Mouse (Mus musculus) forebrain, embryonic 16.5 days (tissue): ENCODE data around the gene Skil. TPM values are rescaled to one million over a fixed set of nuclear protein-coding genes. Genes with fewer than 3 reads are reported as not detected.

Source experiments
- ATAC-seq: fragments of 200-750 bp; cut with Nextera tagmentation; 2 replicates; pipeline ENCODE4 v1.8.0; 2017; ENCODE audit warnings: mild to moderate bottlenecking, moderate library complexity
- H3K27ac ChIP-seq: fragments of 300-500 bp; sonication (generic); 2 replicates; pipeline ENCODE4 v1.5.1; 2014; ENCODE audit warnings: low read length, control low read depth
- H3K27me3 ChIP-seq: fragments of 300-500 bp; sonication (generic); replicated peaks from 2 replicates; pipeline ENCODE4 v1.6.1; 2014; ENCODE audit warnings: low read length; ENCODE audit not compliant: control insufficient read depth, insufficient read depth
- H3K36me3 ChIP-seq: fragments of 300-500 bp; sonication (generic); 2 replicates; pipeline ENCODE4 v1.6.1; 2014; ENCODE audit not compliant: control insufficient read depth, insufficient read depth
- H3K4me1 ChIP-seq: fragments of 300-500 bp; sonication (generic); replicated peaks from 2 replicates; pipeline ENCODE4 v1.6.1; 2014; ENCODE audit warnings: low read length; ENCODE audit not compliant: control insufficient read depth, insufficient read depth
- H3K4me2 ChIP-seq: fragments of 300-500 bp; sonication (generic); 2 replicates; pipeline ENCODE4 v1.6.1; 2014; ENCODE audit warnings: mild to moderate bottlenecking, low read length, control low read depth
- H3K4me3 ChIP-seq: fragments of 300-500 bp; sonication (generic); replicated peaks from 2 replicates; pipeline ENCODE4 v1.5.1; 2014; ENCODE audit warnings: mild to moderate bottlenecking, low read length, control low read depth
- H3K9ac ChIP-seq: fragments of 300-500 bp; sonication (generic); replicated peaks from 2 replicates; pipeline ENCODE4 v1.6.1; 2014; ENCODE audit warnings: low read depth, low read length, control low read depth
- H3K9me3 ChIP-seq: fragments of 300-500 bp; sonication (generic); 2 replicates; pipeline ENCODE4 v1.6.1; 2016; ENCODE audit warnings: low read length; ENCODE audit not compliant: control insufficient read depth
- WGBS: fragments of 180-500 bp; shearing (Covaris S2); extraction: QIAGEN DNeasy Blood & Tissue Kit; methylation state at CpG from one replicate; pipeline ENCODE4 v1.1.7; 2014; 5-methylcytosine and 5-hydroxymethylcytosine counted together
- polyA plus RNA-seq: library from polyadenylated mRNA; unstranded; fragments of >200 nt; fragmentation: Nextera tagmentation; extraction: Ambion mirVana; gene quantifications from 2 replicates; pipeline ENCODE4 v1.2.1, GENCODE M21; 2015

The Skil gene
- polyA plus RNA-seq, 1 experiment from 2014 or later, result 30.8 TPM

DNA sequence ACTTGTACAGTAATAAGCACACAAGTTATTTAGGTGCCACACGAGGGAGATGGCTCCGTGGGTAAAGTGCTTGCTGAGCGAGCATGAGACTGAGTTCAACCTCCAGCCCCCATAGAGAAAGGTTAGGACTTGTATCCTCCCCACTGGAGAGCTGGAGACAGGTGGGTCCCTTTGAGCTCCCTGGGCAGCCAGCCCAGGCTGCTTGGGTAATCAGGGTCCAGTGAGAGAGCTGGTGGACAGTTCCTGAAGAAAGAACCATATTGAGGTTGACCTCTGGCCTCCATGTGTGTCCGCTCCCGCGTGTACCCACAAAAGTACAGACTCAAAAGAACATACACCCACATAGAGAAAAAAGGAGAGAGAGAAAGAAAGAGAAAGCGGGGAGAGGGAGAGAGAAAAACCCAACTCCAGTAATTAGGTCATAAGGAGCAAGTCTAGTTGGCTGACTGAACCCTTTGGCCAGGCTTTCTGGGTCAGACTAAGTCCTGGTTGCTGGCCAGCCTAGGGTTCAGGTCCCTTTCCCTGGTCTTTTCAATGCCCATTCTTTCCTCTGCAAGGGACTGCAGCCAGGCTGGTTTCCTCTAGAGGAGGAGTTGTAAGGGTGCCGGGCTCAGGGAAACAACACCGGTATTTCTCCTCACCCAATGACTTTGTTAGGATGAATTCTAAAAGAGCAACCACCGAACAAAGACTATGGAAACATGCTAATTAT lies 13.9 kb upstream of the Skil start:
- 68% methylated on average over 10 of the region's 10 CpGs for WGBS
- H3K27ac ChIP-seq, result no peak overlapping the region
- H3K36me3 ChIP-seq, result no peaks in the 10 kb centered on the region
- no peaks in the 10 kb centered on the region for H3K27me3 ChIP-seq
- H3K9me3 ChIP-seq, result no peaks in the 10 kb centered on the region
- H3K4me2 ChIP-seq, result no peak overlapping the region
- ATAC-seq, result no peak
- peaks cover 11% of the 10 kb centered on the region for H3K4me1 ChIP-seq
- H3K9ac ChIP-seq, result no peak overlapping the region
- no peak overlapping the region for H3K4me3 ChIP-seq

GRCm38 (mm10) chr3:31082838-31083506 lies 11.9 kb upstream of the Skil start:
- Histone ChIP-seq H3K9ac (no peak overlapping the region), H3K27ac (no peak overlapping the region), H3K4me2 (no peak overlapping the region), H3K27me3 (no peaks in the 10 kb centered on the region), H3K36me3 (no peaks in the 10 kb centered on the region), H3K4me3 (no peak overlapping the region), H3K9me3 (no peaks in the 10 kb centered on the region), H3K4me1 (peaks cover 11% of the 10 kb centered on the region)
- ATAC-seq, result no peak
- 86% methylated on average over 12 of the region's 13 CpGs for WGBS

DNA sequence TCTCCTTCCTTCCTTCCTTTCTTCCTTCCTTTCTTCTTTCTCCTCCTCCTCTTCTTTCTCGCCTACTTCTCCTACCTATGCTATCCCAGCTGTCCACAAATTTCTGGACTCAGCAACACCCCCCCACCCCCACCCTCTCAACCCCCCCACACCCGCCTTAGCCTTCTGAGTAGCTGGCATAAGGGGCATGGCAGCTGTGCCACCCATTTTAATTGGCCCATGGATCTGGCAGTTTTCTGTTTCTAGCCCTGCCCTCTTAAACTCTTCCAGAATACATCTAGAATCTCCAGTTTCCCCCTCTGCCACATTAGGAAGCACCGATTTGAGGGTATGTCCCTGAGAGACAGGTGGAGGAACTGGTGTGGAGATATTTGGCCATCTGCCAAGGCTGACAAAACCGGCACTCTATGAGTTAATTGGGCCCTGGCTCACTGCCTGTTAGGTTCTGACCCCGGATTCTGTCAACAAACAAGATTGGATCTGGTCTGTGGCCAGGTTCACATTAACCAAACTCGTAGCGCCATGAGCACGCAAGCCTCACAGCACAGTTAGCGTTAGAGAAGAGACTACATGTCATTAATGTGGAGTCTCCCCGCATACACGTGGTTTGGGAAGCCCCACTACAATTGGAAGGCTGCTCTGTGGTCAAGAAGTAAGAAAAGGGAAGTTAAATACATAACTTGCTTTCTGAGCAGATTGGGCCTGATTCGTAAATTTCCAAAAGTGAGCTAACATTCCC lies 11.2 kb upstream of the Skil start:
- peak; percentile 64 for ATAC-seq
- H3K27me3 ChIP-seq, result no peaks in the 10 kb centered on the region
- WGBS, result 18% methylated on average over 12 of the region's 12 CpGs
- peak overlapping the region; percentile 22 for H3K4me2 ChIP-seq
- H3K4me1 ChIP-seq, result peaks cover 11% of the 10 kb centered on the region
- H3K36me3 ChIP-seq, result no peaks in the 10 kb centered on the region
- H3K4me3 ChIP-seq, result no peak overlapping the region
- no peak overlapping the region for H3K9ac ChIP-seq
- no peak overlapping the region for H3K27ac ChIP-seq
- no peaks in the 10 kb centered on the region for H3K9me3 ChIP-seq

- Histone ChIP-seq H3K27ac (no peak overlapping the region), H3K9ac (no peak overlapping the region), H3K4me2 (no peak overlapping the region), H3K36me3 (no peaks in the 10 kb centered on the region), H3K4me3 (no peak overlapping the region), H3K27me3 (no peaks in the 10 kb centered on the region), H3K9me3 (no peaks in the 10 kb centered on the region), H3K4me1 (peaks cover 11% of the 10 kb centered on the region)
- 92% methylated on average over 3 of the region's 3 CpGs for WGBS
- no peak for ATAC-seq
These were observed 9.9 kb upstream of the Skil start for GRCm38 (mm10) chr3:31085000-31085399.

- Histone ChIP-seq H3K9me3 (no peaks in the 10 kb centered on the region), H3K9ac (no peak overlapping the region), H3K4me2 (no peak overlapping the region), H3K27ac (no peak overlapping the region), H3K27me3 (no peaks in the 10 kb centered on the region), H3K4me3 (no peak overlapping the region), H3K36me3 (no peaks in the 10 kb centered on the region), H3K4me1 (peaks cover 7% of the 10 kb centered on the region)
- 19% methylated on average over 10 of the region's 10 CpGs for WGBS
- no peak for ATAC-seq
These were observed 5.8 kb upstream of the Skil start for GRCm38 (mm10) chr3:31088789-31089775.

DNA sequence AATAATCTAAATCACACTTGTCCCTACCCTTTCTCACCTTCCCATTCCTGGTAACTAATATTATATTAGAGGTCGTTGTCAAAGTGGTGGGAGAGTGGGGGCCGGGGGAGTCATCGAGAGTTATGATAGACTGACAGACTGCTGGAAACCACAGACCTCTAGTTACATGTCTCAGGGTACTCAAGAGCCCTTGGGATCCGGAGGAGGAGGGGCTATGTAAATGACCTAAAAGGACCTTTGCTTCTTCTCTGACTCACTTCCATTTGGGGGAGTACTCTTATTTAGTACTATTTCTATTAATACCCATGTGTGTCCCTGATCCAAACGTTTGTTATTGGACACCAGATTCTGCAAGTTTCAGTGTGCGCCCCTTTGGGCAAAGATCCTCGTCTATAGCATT lies 4.9 kb upstream of the Skil start:
- H3K4me1 ChIP-seq, result peaks cover 7% of the 10 kb centered on the region
- H3K36me3 ChIP-seq, result no peaks in the 10 kb centered on the region
- H3K9me3 ChIP-seq, result no peaks in the 10 kb centered on the region
- no peak for ATAC-seq
- WGBS, result 75% methylated on average over 7 of the region's 7 CpGs
- no peak overlapping the region for H3K4me2 ChIP-seq
- H3K27me3 ChIP-seq, result no peaks in the 10 kb centered on the region
- no peak overlapping the region for H3K27ac ChIP-seq
- no peak overlapping the region for H3K9ac ChIP-seq
- H3K4me3 ChIP-seq, result no peak overlapping the region

DNA sequence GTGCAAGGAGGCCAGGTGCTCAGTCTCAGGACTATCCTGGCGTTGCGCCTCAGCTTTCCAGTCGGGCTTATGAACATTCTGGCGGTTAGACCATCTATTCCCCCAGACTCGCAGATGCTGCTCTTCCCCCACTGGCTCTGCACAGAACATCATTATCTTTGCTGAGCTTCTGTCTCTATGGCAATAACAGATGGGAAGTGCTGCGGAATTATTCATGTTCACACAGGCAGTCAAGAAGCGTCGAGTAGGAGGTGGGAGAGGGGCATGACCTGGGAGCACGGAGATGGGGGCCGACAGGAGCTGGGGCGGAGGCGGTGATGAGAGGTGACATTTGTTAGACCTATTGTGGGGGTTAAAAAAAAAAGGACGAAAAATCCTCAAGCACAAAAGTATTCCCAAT lies 1.7 kb upstream of the Skil start:
- Histone ChIP-seq H3K4me2 (peak overlapping the region; percentile 90), H3K9me3 (no peaks in the 10 kb centered on the region), H3K36me3 (no peaks in the 10 kb centered on the region), H3K4me3 (peak overlapping the region; percentile 99), H3K9ac (peak overlapping the region; percentile 95), H3K27me3 (no peaks in the 10 kb centered on the region), H3K4me1 (peaks cover 17% of the 10 kb centered on the region), H3K27ac (peak overlapping the region; percentile 99)
- WGBS, result under 1% methylated on average over 13 of the region's 13 CpGs
- ATAC-seq, result peak; percentile 42

DNA sequence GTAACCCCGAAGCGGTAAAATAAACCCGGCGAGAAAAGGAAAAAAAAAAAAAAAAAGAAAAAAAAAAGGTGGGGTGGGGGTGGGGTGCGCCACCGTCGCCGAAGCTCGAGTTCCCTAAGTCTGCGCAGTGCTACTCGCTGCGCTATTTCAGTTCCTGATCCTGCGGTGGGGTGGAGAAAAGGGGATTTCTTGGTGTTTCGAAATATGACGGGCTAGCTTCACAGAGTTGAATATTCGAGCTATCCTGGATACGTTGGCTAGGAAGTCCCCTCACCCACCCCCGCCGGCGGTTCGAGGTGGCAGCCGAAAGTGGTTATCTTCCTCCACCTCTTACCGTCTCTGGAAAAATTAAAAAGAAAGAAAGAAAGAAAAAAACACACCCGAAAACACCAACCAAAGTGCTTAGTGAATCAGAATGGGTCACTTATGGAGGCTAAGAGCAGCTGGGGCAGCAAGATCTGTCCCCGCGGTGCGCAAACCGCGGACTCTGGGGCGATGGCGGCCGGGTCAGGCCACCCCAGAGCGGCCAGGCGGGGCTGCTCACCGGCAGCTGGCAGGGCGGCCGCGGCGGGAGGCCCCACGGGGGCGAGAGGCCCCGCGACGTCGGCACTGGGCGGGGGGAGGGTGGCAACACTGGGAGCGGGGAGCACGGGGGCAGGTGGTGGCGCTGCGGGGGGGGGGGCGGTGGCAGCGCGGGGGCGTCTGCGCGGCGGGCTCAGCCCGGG lies 1.1 kb upstream of the Skil start:
- peaks cover 22% of the 10 kb centered on the region for H3K4me1 ChIP-seq
- peak overlapping the region; percentile 99 for H3K4me3 ChIP-seq
- H3K4me2 ChIP-seq, result peak overlapping the region; percentile 90
- H3K36me3 ChIP-seq, result no peaks in the 10 kb centered on the region
- H3K9me3 ChIP-seq, result no peaks in the 10 kb centered on the region
- ATAC-seq, result peak; percentile 32
- H3K27me3 ChIP-seq, result no peaks in the 10 kb centered on the region
- peak overlapping the region; percentile 95 for H3K9ac ChIP-seq
- under 1% methylated on average over 35 of the region's 58 CpGs for WGBS
- H3K27ac ChIP-seq, result peak overlapping the region; percentile 99
